Mouse (Mus musculus) layer of hippocampus, adult 9-10 months (tissue): ENCODE results near the gene Tmem255a.
"Not testable (repeated sequence)": the region's sequence is repeated elsewhere in the genome, so short reads cannot be mapped to it uniquely, and the experiment has no call there.

Experiments
- DNase-seq: peaks from one replicate; pipeline ENCODE4 v3.0.0; 2022; ENCODE audit warnings: low spot score

Gene Tmem255a

GRCm38 (mm10) chrX:38251851-38252571 lies at the start of gene Tmem255a:
TSS of gene Tmem255a (minus strand) at chrX:38252439.
- DNase-seq = no peak

GRCm38 (mm10) chrX:38259610-38260009 lies 7.4 kb upstream of the Tmem255a start:
- DNase-seq = no peak

GRCm38 (mm10) chrX:38250352-38250950 lies 1.8 kb downstream of the Tmem255a start:
- DNase-seq = no peak

- DNase-seq = no peak
Measured at GRCm38 (mm10) chrX:38249640-38250351, 2.4 kb downstream of the Tmem255a start.

GRCm38 (mm10) chrX:38247601-38248000 lies 4.6 kb downstream of the Tmem255a start:
- no peak for DNase-seq

- no peak for DNase-seq
Measured at GRCm38 (mm10) chrX:38247108-38247507, 5.1 kb downstream of the Tmem255a start.

GRCm38 (mm10) chrX:38237731-38238130 lies 14.5 kb downstream of the Tmem255a start:
- DNase-seq = peak; percentile 22

- no peak for DNase-seq
Measured at GRCm38 (mm10) chrX:38229888-38230287, 22.4 kb downstream of the Tmem255a start.

GRCm38 (mm10) chrX:38222757-38223156 lies 29.5 kb downstream of the Tmem255a start:
- no peak for DNase-seq

GRCm38 (mm10) chrX:38217676-38217991 lies 34.6 kb downstream of the Tmem255a start:
- no peak for DNase-seq

- no peak for DNase-seq
Measured at GRCm38 (mm10) chrX:38216986-38217675, 35.1 kb downstream of the Tmem255a start.

- no peak for DNase-seq
Measured at GRCm38 (mm10) chrX:38207392-38207791, 44.8 kb downstream of the Tmem255a start.

GRCm38 (mm10) chrX:38201816-38202215 lies 50.4 kb downstream of the Tmem255a start:
- DNase-seq = no peak

- DNase-seq = no peak
Measured at GRCm38 (mm10) chrX:38190458-38190764, 61.8 kb downstream of the Tmem255a start.

GRCm38 (mm10) chrX:38189552-38190457 lies 62.4 kb downstream of the Tmem255a start, which contains the start of gene Zbtb33:
TSS of gene Zbtb33 (plus strand) at chrX:38189793.
- DNase-seq = peak; percentile 50

GRCm38 (mm10) chrX:38185520-38185919 lies 66.7 kb downstream of the Tmem255a start:
- DNase-seq = no peak

GRCm38 (mm10) chrX:38181608-38182258 lies 70.5 kb downstream of the Tmem255a start:
- DNase-seq = no peak

- no peak for DNase-seq
Measured at GRCm38 (mm10) chrX:38180656-38181607, 71.3 kb downstream of the Tmem255a start.

GRCm38 (mm10) chrX:38179891-38180310 lies 72.3 kb downstream of the Tmem255a start:
- not testable (repeated sequence) for DNase-seq

GRCm38 (mm10) chrX:38166592-38166991 lies 85.6 kb downstream of the Tmem255a start:
- DNase-seq = no peak
